Mouse (Mus musculus): ENCODE results near the gene Adrb1.

Adrb1 gene

DNA sequence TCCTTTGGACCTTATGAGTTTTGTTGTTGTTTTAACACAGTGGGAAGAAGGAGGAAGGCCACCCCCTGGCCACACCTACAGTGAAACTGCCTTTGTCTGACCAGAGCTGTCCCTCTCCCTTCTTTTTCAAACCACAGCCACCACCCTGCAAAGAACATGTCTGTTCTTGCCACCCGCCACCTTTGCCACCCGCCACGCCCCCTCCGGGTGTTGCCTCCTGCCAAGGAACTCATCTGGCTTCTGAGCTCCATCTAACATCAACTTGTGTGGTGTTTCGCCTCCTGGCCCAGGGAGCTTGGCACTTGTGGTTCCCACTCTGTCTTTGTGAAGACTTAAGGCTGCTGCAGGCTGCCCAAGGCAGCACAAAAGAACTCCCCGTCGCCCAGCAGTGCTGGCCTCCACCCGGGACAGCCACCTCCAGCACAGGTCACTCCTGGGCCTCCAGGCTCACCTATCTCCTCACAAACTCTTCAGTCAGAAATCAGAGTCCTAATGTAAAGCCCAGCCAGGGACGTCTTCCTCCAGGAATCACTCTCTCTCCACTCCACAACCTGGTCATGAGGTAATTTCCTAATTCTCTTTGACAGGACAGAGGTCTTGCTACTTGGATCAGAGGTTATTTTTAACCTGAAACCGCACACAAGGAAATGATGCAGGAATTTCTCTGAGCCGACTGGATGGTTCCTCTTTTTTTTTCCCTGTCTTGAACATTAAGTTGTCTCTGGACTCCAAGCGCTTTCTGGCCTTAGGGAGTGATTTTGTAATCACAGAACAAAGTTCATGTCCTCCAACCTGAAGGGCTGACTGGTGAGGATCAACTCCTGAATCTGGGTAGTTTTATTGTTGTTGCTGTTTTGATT, 18.5 kb upstream of the Adrb1 start:
- no peak for DNase-seq (ENCODE audit: low spot score in 2 of 2)

DNA sequence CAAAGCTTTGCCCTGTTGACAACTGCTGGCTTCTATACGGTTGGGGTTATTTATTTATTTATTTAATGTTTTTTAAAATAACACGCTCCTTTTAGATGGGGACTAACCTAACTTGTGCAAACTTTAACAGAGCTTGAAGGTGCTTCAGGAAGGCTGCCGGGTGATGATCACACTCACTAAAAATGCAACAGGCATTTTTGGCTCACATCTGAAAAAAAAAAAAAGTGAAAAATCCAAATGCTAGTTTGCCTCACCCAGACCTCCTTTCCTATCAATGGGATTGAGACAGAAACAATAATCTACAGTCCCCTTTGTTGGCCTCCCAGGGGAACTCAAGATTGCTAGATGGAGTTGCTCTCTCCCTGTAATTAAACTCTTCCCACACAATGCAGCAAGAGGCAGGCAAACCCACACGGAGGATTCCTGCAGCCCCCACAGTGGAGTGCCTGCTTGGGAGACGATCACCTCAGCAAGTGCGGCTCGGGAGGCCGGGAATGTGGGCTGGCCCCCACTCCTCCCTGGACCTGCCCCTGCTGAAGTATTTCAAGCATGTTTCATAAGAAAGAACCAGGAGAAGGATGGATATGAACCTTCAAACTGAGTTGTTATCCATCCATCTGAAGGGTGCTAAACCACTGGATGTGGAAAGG, 16.8 kb upstream of the Adrb1 start:
- DNase-seq (ENCODE audit: low spot score in 2 of 2): no peak

GRCm38 (mm10) chr19:56708794-56709193, 13.2 kb upstream of the Adrb1 start:
- no peak for DNase-seq (ENCODE audit: low spot score in 2 of 2)

GRCm38 (mm10) chr19:56710131-56710905, 11.7 kb upstream of the Adrb1 start:
- no peak for DNase-seq (ENCODE audit: low spot score in 2 of 2)

DNA sequence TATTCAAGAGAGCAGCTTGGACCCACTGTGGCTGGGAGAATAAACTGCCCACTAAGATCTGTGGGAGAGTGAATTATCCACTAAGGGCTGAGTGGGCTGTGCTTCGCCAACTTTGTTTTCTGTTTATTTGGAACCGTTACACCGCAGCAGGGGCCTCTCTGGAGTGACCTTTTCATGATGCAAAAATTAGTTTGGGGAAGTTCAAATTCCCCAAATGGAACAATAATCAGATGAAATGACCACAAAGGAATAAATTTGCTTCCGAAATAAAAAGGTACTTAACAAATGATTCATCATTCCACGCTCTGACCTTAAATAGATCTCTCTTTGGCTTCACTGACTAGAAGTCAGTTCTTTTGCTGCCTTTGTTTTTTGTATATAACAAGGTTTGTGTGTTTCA, 8.4 kb upstream of the Adrb1 start:
- no peak for DNase-seq (ENCODE audit: low spot score in 2 of 2)

DNA sequence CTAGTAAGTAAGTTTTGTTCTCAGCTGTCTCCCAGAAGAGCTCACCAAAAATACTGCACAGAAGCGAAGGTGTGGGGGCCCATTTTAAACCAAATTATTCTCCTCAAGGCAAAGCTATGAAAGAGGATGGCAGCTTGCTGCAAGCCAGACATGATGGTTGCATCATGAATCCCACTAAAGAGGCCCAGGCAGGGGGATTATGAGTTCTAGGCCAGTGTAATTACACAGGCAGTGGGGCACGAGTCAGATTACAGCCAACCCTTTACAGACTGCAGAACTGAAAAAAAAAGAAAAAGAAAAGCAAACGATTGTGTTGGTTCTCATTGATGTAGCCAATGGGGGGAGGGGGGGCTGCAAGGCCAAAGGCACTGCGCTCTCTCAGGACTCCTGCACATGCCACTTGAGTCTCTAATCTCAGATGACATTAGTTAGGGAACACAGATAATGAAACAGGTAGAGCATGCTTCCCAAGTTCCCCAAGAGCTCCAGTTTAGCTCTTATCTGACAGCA, 7.3 kb upstream of the Adrb1 start:
- DNase-seq (ENCODE audit: low spot score in 2 of 2): no peak

GRCm38 (mm10) chr19:56718046-56718445, 4.0 kb upstream of the Adrb1 start:
- DNase-seq (ENCODE audit: low spot score in 2 of 2): no peak

DNA sequence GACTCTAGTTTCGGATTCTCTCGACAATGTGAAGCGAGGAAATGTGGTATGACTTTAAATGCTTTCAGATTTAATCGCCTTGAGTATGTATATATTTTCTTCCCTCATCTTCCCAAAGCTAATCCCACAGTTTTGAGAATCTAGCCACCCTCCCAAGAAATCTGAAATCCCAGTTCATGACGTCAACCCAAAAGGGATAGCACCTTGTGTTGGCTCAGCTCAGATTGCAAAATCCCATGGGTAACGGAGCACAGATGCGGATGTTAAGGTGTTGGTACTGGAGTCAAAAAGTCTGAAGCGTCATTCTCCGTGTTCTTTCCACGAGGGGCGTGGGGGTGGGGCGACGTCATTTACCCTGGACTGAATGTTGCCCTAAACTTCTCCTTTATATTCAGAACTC, 1.1 kb upstream of the Adrb1 start:
- no peak for DNase-seq (ENCODE audit: low spot score in 2 of 2)

DNA sequence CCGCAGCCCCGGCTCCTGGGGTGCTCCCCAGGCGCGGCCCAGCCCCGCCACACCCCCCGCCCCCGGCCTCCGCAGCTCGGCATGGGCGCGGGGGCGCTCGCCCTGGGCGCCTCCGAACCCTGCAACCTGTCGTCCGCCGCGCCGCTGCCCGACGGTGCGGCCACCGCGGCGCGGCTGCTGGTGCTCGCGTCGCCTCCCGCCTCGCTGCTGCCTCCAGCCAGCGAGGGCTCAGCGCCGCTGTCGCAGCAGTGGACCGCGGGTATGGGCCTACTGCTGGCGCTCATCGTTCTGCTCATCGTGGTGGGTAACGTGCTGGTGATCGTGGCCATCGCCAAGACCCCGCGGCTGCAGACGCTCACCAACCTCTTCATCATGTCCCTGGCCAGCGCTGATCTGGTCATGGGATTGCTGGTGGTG, 300 bp downstream of the Adrb1 start:
- DNase-seq (ENCODE audit: low spot score in 2 of 2): no peak

DNA sequence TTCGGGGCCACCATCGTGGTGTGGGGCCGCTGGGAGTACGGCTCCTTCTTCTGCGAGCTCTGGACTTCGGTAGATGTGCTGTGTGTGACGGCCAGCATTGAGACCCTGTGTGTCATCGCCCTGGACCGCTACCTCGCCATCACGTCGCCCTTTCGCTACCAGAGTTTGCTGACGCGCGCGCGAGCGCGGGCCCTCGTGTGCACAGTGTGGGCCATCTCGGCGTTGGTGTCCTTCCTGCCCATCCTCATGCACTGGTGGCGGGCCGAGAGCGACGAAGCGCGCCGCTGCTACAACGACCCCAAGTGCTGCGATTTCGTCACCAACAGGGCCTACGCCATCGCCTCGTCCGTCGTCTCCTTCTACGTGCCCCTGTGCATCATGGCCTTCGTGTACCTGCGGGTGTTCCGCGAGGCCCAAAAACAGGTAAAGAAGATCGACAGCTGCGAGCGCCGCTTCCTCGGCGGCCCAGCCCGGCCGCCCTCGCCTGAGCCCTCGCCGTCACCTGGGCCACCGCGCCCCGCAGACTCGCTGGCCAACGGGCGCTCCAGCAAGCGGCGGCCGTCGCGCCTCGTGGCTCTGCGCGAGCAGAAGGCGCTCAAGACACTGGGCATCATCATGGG, 822 bp downstream of the Adrb1 start:
- no peak for DNase-seq (ENCODE audit: low spot score in 2 of 2)

DNA sequence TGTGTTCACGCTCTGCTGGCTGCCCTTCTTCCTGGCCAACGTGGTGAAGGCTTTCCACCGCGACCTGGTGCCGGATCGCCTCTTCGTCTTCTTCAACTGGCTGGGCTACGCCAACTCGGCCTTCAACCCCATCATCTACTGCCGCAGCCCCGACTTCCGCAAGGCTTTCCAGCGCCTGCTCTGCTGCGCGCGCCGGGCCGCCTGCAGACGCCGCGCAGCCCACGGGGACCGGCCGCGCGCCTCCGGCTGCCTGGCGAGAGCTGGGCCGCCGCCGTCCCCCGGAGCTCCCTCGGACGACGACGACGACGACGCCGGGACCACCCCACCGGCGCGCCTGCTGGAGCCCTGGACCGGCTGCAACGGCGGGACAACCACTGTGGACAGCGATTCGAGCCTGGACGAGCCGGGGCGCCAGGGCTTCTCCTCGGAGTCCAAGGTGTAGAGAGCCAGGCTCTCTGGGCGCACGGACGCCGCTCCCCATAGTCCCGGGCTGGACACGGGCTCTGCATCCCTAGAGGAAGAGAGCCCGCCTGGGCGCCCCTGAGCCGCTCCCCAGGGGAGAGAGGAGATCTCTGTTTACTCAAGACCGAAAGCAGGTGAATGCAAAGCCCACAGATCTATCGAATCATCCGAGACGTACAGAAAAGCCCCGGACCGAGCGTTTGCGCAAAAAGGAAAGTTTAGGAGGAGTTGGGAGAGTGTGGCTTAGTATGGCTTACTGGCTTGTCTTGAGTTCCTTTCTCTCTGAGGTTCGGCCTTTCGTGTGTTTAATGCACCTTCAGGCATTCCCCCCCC, 1.5 kb downstream of the Adrb1 start:
- DNase-seq (ENCODE audit: low spot score in 2 of 2): no peak

DNA sequence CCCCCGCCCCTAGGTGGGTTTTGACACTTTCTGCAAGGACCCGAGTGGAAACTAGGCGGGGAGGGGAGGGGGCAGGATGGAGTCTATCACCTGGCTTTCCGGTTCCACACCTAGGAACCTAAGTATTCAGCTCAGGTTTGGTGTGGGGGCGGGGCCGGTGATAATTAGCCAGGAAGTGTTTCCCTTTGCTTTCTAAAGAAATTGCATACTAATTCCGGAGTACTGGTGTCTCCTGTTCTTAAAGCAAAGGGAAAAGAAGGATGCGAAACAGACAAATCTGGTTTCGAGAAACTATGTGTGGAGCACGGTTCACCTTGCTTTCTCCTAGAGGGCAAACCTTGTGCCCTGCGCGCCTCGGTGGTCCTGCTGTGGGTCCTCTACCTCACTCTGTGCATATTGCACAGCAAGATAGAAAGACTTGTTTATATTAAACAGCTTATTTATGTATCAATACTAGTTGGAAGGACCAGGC, 2.2 kb downstream of the Adrb1 start:
- DNase-seq (ENCODE audit: low spot score in 2 of 2): no peak

- DNase-seq (ENCODE audit: low spot score in 2 of 2): no peak
Observed at GRCm38 (mm10) chr19:56727170-56727877, 5.3 kb downstream of the Adrb1 start.

- DNase-seq (ENCODE audit: low spot score in 2 of 2): no peak
Observed at GRCm38 (mm10) chr19:56734033-56734572, 12.1 kb downstream of the Adrb1 start.

GRCm38 (mm10) chr19:56735747-56736146, 13.7 kb downstream of the Adrb1 start:
- DNase-seq (ENCODE audit: low spot score in 2 of 2): no peak

- DNase-seq (ENCODE audit: low spot score in 2 of 2): no peak
Observed at GRCm38 (mm10) chr19:56736287-56736686, 14.3 kb downstream of the Adrb1 start.

GRCm38 (mm10) chr19:56745061-56745460, 23.1 kb downstream of the Adrb1 start:
- no peak for DNase-seq (ENCODE audit: low spot score in 2 of 2)

DNA sequence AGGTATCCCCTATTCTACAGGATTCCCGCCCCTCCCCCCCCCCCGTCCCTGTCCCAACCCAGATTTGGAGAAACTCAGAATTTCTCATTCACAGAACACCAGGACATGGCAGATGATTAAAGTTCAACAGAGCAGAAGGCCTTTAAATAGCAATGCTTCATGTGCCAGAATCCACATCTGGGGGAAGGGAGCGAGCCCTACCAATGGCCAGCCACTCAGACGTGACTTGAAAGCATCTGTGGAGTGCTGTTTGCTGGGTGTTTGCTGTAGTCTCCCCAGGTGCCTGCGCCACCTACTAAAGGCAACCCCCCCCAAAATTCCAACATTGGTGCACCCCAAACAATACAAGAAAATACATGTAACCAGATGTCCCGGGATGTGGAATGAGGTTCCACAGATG, 23.5 kb downstream of the Adrb1 start:
- DNase-seq (ENCODE audit: low spot score in 2 of 2): no peak

- no peak for DNase-seq (ENCODE audit: low spot score in 2 of 2)
Observed at GRCm38 (mm10) chr19:56746618-56747017, 24.6 kb downstream of the Adrb1 start.

- no peak for DNase-seq (ENCODE audit: low spot score in 2 of 2)
Observed at GRCm38 (mm10) chr19:56747878-56748277, 25.9 kb downstream of the Adrb1 start.

Data from spleen, postnatal 14 days (tissue).